Mouse (Mus musculus) heart, adult 8-10 months (tissue): ENCODE results near the gene Slco1b2. TPM values are rescaled to one million over a fixed set of nuclear protein-coding genes. Genes with fewer than 3 reads are reported as not detected.
"Not testable (repeated sequence)": the region's sequence is repeated elsewhere in the genome, so short reads cannot be mapped to it uniquely, and the experiment has no call there.

Experiments used
- DNase-seq: peaks from one replicate; pipeline ENCODE4 v3.0.0; 2022; ENCODE audit warnings: low spot score
- total RNA-seq, 4 experiments: library from RNA; stranded (reverse); gene quantifications; 2 replicates each; pipeline ENCODE4 v1.2.4; 2022

The Slco1b2 gene
- total RNA-seq, result not detected

DNA sequence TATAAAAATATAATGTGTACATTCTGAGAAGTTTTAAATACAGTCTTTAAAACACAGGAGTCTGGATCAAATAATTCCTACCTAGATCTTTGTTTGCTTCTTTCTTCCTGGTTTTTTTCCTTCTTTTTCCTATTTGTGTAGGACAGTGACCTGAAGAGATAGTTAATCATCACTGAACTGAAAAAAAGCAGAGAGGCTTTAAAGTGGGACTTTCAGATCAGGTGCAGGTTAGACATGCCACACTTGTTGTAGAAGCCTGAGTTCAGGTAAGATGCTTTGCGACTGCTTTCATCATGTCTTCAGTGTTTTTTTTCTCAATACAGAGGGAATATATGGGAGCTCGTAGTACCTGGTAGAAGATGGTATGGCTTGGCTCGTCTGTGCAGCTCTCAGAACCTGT lies at the start of gene Slco1b2:
Gene Slco1b2 (plus strand): TSS at position 228 of the 400 bp plus-strand sequence.
- DNase-seq, result no peak

DNA sequence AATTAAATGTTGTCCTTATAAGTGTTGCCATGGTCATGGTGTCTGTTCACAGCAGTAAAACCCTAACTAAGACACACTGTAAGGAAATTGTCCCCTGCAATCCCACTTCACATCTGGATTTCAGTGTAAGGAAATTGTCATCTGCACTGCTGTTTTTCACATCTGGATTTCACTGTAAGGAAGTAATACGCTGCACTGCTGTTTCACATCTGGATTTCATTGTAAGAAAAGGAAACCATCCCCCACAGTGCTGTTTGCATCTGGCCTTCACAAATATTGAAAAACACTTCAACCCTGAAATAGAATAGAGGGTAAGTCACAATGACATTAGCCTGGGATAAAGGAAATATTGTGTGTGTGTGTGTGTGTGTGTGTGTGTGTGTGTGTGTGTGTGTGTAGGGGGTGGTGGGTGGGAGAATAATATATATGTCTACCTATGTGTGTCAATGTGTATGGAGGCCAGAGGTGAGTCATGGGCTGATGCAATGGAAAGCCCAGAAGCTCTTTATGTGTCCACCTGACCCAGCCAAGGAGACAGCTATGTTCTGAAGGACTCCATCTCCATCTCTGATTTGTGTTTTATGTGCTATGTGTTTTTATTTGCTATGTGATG lies 44.4 kb upstream of the Slco1b2 start:
- no peak for DNase-seq

DNA sequence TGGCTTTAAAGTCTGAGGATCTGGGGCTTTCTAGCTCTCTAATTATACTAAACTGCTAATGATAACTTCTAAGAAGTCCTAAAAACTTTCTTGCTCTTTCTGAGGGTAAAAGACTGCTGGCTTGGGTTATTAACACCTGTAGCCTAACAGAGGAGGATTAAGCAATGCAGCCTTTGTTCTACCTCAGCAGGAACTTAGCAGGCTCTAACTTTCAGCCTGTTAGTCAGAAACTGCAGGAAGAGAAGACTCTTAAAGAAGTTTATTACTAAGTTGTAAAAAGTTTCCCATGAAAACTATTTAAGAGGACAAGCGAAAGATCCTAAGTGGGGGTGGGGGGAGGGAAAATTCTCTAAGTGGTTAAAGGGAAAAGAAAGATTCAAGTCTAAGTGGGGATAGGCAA lies 39.3 kb upstream of the Slco1b2 start:
- no peak for DNase-seq

GRCm38 (mm10) chr6:141590598-141591200 lies 38.6 kb upstream of the Slco1b2 start:
- not testable (repeated sequence) for DNase-seq

GRCm38 (mm10) chr6:141596081-141596480 lies 33.2 kb upstream of the Slco1b2 start:
- DNase-seq, result no peak

- DNase-seq, result no peak
Measured at GRCm38 (mm10) chr6:141597037-141597436, 32.3 kb upstream of the Slco1b2 start.

- no peak for DNase-seq
Measured at GRCm38 (mm10) chr6:141600940-141601339, 28.4 kb upstream of the Slco1b2 start.

GRCm38 (mm10) chr6:141610702-141611260 lies 18.5 kb upstream of the Slco1b2 start:
- no peak for DNase-seq

- DNase-seq, result no peak
Measured at GRCm38 (mm10) chr6:141614017-141614416, 15.3 kb upstream of the Slco1b2 start.

DNA sequence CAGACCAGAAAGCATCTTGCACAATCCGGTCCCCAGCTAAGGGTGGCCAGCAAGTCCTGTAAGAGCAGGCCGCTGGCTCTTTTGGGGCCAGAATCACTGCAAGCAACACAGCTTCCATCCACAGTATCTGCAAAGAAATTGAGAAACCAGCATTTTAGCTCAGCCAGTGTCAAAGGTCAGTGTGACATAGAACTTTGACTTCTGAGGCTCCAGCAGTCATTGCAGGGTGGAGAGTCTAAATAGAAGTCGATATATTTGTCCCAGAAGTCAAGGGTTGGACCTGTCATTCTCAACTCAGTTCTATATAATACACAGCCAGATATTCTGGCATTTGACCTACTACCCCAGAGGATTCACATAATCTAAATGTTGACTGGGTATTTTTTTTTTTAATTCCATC lies 14.0 kb upstream of the Slco1b2 start:
- DNase-seq, result no peak

DNA sequence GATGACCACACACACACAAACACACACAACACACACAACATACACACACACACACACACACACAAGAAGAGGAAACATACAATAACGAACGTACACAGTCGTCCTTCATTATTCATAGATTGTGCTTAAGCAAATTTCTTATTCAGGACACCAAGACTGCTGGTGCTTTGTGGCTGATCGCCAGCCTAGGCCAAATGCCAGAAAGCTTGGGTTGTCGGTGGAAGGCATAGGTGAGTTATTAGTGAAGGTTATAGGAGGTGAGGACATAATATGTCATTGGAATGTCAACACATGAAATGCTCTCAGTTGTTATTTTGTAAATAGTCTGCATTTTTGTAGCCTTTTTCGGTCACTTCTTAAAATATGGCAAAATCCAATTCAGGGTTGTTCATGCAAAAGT lies 3.6 kb downstream of the Slco1b2 start:
- no peak for DNase-seq

DNA sequence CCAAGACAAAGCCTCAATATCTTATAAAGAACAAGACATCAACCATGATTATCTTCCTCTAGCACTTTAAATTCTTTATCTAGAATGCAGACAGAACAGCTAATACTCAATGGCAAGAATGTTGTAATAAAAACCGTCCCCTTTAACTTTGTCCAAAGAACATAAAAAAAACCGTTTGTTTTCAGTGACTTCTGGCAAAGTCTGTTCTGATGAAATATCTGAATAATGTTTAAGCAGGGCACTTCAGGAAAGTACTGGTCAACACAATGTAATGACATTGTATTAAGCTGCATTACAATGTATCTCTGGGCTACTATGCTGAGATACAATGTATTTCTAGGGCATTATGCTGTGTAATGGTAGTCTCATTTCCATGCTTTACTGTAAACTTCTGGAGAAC lies 5.9 kb downstream of the Slco1b2 start:
- no peak for DNase-seq

GRCm38 (mm10) chr6:141640639-141641038 lies 11.3 kb downstream of the Slco1b2 start:
- no peak for DNase-seq

GRCm38 (mm10) chr6:141687008-141687407 lies 57.7 kb downstream of the Slco1b2 start:
- DNase-seq, result no peak

DNA sequence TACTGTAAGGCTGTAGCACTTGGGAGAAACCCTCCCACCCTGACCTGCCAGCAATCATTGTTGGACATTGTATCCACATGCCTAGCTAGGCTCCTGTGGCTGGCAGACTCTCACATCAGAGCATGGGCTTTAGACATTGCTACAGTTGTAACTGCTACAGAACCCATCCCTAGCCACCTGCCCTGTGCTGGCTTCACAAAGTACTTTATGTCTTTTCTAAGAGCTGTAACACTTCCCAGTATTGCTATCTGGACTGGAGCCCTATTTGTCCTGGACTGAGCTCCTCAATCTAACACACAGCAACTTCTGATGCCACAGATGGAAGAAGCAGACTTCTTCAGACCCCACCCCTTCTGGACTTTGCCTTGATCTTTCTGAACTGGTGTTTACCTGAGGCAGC lies 61.9 kb downstream of the Slco1b2 start:
- no peak for DNase-seq

Other genes starting within 250 kb of the Slco1b2 start
- gene Slco1c1, start 105.2 kb upstream of the Slco1b2 start, total RNA-seq, result under 1 TPM; 0.16 to 0.75 (median 0.27) TPM
- gene Gm5724, start 144.3 kb downstream of the Slco1b2 start, total RNA-seq, result not detected
- gene Slco1a4, start 226.7 kb downstream of the Slco1b2 start, total RNA-seq, result under 1 TPM; 0.52 to 0.91 (median 0.73) TPM